Mouse (Mus musculus) midbrain, embryonic 11.5 days (tissue): ENCODE data around the gene Ap1ar. TPM values are rescaled to one million over a fixed set of nuclear protein-coding genes. Genes with fewer than 3 reads are reported as not detected.

Source experiments
- ATAC-seq: fragments of 200-750 bp; cut with Nextera tagmentation; 2 replicates; pipeline ENCODE4 v1.8.0; 2017; ENCODE audit warnings: moderate TSS enrichment, moderate library complexity; ENCODE audit not compliant: low FRiP score
- DNase-seq: peaks from one replicate; pipeline ENCODE4 v3.0.0; 2015; ENCODE audit warnings: low spot score; ENCODE audit errors: missing footprints
- H3K27ac ChIP-seq: fragments of 300-500 bp; sonication (generic); 2 replicates; pipeline ENCODE4 v1.5.1; 2014; ENCODE audit warnings: low read depth, low read length
- H3K27me3 ChIP-seq: fragments of 300-500 bp; sonication (generic); 2 replicates; pipeline ENCODE4 v1.6.1; 2014; ENCODE audit warnings: mild to moderate bottlenecking, low read length, moderate library complexity, mixed read lengths; ENCODE audit not compliant: control insufficient read depth, insufficient read depth
- H3K36me3 ChIP-seq: fragments of 300-500 bp; sonication (generic); 2 replicates; pipeline ENCODE4 v1.6.1; 2014; ENCODE audit warnings: mild to moderate bottlenecking, low read length, moderate library complexity, mixed read lengths; ENCODE audit not compliant: control insufficient read depth, insufficient read depth
- H3K4me1 ChIP-seq: fragments of 300-500 bp; sonication (generic); 2 replicates; pipeline ENCODE4 v1.6.1; 2014; ENCODE audit warnings: low read length; ENCODE audit not compliant: control insufficient read depth, insufficient read depth
- H3K4me2 ChIP-seq: fragments of 300-500 bp; sonication (generic); 2 replicates; pipeline ENCODE4 v1.6.1; 2014; ENCODE audit warnings: mild to moderate bottlenecking, moderate library complexity
- H3K4me3 ChIP-seq: fragments of 300-500 bp; sonication (generic); 2 replicates; pipeline ENCODE4 v1.5.1; 2014; ENCODE audit warnings: low read depth, low read length
- H3K9ac ChIP-seq: fragments of 300-500 bp; sonication (generic); 2 replicates; pipeline ENCODE4 v1.6.1; 2014; ENCODE audit warnings: low read length
- H3K9me3 ChIP-seq: fragments of 300-500 bp; sonication (generic); 2 replicates; pipeline ENCODE4 v1.6.1; 2016; ENCODE audit warnings: low read length; ENCODE audit not compliant: control insufficient read depth
- WGBS: fragments of 180-500 bp; shearing (Covaris S2); extraction: QIAGEN DNeasy Blood & Tissue Kit; methylation state at CpG from one replicate; pipeline ENCODE4 v1.1.7; 2014; 5-methylcytosine and 5-hydroxymethylcytosine counted together
- polyA plus RNA-seq: library from polyadenylated mRNA; unstranded; fragments of >200 nt; fragmentation: Nextera tagmentation; extraction: Ambion mirVana; gene quantifications from 2 replicates; pipeline ENCODE4 v1.2.1, GENCODE M21; 2014

The Ap1ar gene
- polyA plus RNA-seq, 1 experiment from 2014 or later: 73.9 TPM

DNA sequence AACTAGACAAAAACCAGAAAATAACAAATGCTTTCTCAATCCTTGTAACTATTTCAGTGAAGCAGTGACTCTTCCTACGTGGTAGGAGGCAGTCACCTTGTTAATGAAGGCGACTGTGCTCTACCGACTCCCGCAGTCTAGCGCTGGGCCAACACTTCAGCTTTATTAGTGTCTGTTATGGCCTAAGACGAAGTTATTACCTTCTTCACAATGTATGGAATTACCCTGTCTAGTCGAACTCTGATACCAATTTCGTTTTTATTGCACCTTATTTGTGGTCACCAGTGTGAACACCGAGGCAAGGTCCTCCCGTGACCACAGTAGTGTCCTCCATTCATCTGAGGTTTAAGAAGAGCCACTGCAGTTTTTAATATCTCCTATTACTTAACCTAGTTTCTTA lies 7.1 kb downstream of the Ap1ar start:
- H3K27me3 ChIP-seq: no peaks in the 10 kb centered on the region
- H3K9ac ChIP-seq: no peak overlapping the region
- DNase-seq: no peak
- no peak overlapping the region for H3K4me3 ChIP-seq
- ATAC-seq: no peak
- 89% methylated on average over 10 of the region's 10 CpGs for WGBS
- no peaks in the 10 kb centered on the region for H3K9me3 ChIP-seq
- H3K27ac ChIP-seq: no peak overlapping the region
- H3K4me1 ChIP-seq: no peaks in the 10 kb centered on the region
- H3K4me2 ChIP-seq: no peak overlapping the region
- no peaks in the 10 kb centered on the region for H3K36me3 ChIP-seq

DNA sequence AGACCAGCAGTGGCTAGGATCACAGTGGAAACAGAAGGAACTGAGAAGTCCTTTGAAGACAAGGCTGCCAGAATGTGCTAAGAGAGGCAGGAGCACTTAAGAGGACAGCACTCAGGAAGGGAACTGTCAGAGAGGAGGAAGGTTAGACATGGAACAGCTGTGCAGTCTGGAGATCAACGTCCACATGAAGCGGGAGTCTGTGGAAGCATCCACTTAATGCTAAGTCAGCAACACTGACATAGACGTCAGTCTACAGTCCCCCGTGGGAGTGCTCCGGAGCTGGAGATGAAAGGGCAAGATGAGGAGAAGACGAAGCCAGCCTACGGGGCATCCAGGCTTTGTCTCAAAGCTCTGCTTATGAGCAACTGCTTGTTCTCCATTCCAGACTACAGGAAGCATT lies 10.2 kb downstream of the Ap1ar start:
- DNase-seq (no peak), ATAC-seq (no peak)

DNA sequence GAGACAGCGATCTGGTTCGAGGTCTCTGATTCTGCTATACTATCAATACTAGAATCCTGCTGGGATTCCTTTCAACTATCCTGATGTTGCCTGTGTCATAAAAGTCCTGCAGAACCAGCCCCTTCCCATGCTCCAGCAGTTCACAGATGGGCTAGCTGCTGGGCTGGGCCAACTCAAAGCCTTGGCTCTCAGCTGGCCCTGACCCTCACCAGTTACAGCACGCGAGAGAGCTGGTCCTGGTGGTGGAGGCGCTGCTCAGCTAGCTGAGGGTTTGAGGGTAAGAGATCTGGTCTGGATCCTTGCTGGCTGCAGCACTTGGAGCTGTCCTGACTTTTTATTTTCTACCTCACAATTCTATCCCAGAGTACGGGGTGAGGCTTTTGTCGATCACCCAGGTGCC lies 10.8 kb downstream of the Ap1ar start:
- Histone ChIP-seq H3K27me3 (no peaks in the 10 kb centered on the region), H3K9me3 (no peaks in the 10 kb centered on the region), H3K36me3 (no peaks in the 10 kb centered on the region), H3K9ac (no peak overlapping the region), H3K27ac (no peak overlapping the region), H3K4me2 (no peak overlapping the region), H3K4me1 (no peaks in the 10 kb centered on the region), H3K4me3 (no peak overlapping the region)
- WGBS: 82% methylated on average over 7 of the region's 7 CpGs
- DNase-seq (no peak), ATAC-seq (no peak)

More for the DNA sequence above, 10.2 kb downstream of the Ap1ar start:
- H3K27ac ChIP-seq: no peak overlapping the region
- no peak overlapping the region for H3K4me2 ChIP-seq
- WGBS: 61% methylated on average over 7 of the region's 7 CpGs
- H3K27me3 ChIP-seq: no peaks in the 10 kb centered on the region
- no peaks in the 10 kb centered on the region for H3K4me1 ChIP-seq
- H3K9me3 ChIP-seq: no peaks in the 10 kb centered on the region
- H3K9ac ChIP-seq: no peak overlapping the region
- H3K4me3 ChIP-seq: no peak overlapping the region
- H3K36me3 ChIP-seq: no peaks in the 10 kb centered on the region

DNA sequence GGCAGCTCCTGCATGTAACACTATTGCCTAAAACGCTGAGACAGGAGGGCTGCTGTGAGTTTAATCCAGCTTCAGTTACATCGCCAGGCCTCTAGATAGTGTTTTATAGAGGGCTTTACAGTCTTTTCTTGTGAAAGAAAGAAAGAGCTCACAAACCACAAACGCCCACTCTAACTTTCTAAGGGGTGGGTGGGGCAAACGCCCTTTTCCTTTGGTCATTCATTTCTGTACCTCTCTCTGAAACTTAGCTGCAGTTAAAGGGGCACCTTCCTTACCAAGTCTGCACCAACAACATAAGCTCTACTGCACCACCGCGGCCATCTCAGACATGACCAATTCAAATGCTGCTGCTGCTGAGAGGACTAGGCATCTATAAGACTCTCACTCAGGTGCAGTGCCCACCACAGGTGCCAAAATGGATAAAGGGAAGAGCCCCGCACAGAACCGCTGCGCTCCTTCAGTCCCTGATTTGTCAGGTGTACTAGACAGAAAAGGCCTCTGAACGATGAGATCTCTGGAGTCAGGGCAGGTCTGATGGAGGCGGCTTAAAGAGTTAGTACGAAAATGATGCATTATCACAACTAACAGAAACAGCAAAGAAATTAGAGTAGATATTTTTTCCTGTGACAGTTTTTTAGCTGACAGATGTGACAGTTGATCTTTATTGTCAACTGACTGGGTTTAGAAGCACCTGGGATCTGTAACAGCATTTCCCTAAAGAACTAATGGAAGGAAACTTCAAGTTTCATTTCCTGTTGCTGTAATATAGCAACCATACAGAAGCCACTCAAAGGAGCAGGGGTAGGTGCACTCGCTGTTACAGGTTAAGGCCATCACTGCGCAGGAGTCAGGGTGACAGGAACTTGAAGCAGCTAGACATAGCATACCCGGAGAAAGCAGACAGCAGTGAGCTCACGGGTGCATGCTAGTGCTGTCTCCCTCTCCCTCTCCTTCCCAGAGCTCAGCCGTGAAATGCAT lies 13.1 kb downstream of the Ap1ar start:
- ATAC-seq (no peak), DNase-seq (no peak)
- Histone ChIP-seq H3K27me3 (no peaks in the 10 kb centered on the region), H3K36me3 (peaks cover 4% of the 10 kb centered on the region; the same call in 1 of the 2 replicates), H3K4me3 (no peak overlapping the region), H3K4me1 (no peaks in the 10 kb centered on the region), H3K27ac (no peak overlapping the region), H3K9me3 (no peaks in the 10 kb centered on the region), H3K9ac (no peak overlapping the region), H3K4me2 (no peak overlapping the region)
- whole genome bisulfite sequencing: 84% methylated on average over 17 of the region's 17 CpGs

DNA sequence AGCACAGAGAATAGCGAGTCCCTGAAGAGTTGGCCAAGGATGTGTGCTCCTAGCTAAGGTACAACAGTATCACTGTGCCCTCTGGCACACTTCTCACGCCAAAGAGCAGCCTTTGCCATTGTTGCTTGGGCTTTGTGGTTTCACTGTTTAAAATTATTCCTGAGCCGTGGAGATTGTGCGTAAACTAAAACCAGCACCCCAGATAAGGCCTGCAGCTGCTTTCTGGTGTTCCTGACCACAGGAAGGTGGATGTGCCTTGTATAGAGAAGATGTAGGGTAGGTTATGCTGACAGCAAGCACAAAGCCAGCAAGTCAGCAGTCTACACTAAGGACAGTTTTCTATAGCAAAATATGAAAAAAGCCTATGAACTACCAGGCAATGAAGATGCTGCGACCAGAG lies 16.1 kb downstream of the Ap1ar start:
- H3K9me3 ChIP-seq: no peaks in the 10 kb centered on the region
- no peak overlapping the region for H3K9ac ChIP-seq
- 89% methylated on average over 5 of the region's 5 CpGs for WGBS
- H3K27me3 ChIP-seq: no peaks in the 10 kb centered on the region
- no peak for ATAC-seq
- H3K27ac ChIP-seq: no peak overlapping the region
- H3K4me3 ChIP-seq: no peak overlapping the region
- no peaks in the 10 kb centered on the region for H3K4me1 ChIP-seq
- H3K4me2 ChIP-seq: no peak overlapping the region
- DNase-seq: no peak
- H3K36me3 ChIP-seq: peaks cover 4% of the 10 kb centered on the region; the same call in 1 of the 2 replicates

DNA sequence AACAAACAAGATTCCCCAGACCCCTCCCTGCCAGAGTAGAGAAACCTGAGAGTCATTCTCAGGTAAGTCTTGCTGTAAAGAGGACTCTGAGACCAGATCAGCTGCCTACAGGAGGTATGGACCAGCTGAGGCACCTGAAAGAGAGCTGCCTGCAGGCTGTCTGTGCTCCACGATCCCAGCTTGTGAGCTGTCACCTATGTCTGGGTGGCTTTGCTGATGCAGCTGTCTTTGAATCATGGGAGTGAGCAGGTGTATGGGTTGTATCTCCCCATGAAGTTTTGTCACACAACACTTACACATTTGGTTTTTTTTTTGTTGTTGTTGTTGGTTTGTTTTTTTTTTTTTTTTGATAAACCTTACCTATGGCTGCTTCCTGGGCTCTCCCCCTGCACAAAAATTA lies 16.9 kb downstream of the Ap1ar start:
- DNase-seq (no peak), ATAC-seq (no peak)
- Histone ChIP-seq H3K36me3 (peaks cover 4% of the 10 kb centered on the region; the same call in 1 of the 2 replicates), H3K4me2 (no peak overlapping the region), H3K4me3 (no peak overlapping the region), H3K9ac (no peak overlapping the region), H3K27me3 (no peaks in the 10 kb centered on the region), H3K9me3 (no peaks in the 10 kb centered on the region), H3K4me1 (no peaks in the 10 kb centered on the region), H3K27ac (no peak overlapping the region)
- WGBS: 95% methylated on average over 1 of the region's 1 CpGs

DNA sequence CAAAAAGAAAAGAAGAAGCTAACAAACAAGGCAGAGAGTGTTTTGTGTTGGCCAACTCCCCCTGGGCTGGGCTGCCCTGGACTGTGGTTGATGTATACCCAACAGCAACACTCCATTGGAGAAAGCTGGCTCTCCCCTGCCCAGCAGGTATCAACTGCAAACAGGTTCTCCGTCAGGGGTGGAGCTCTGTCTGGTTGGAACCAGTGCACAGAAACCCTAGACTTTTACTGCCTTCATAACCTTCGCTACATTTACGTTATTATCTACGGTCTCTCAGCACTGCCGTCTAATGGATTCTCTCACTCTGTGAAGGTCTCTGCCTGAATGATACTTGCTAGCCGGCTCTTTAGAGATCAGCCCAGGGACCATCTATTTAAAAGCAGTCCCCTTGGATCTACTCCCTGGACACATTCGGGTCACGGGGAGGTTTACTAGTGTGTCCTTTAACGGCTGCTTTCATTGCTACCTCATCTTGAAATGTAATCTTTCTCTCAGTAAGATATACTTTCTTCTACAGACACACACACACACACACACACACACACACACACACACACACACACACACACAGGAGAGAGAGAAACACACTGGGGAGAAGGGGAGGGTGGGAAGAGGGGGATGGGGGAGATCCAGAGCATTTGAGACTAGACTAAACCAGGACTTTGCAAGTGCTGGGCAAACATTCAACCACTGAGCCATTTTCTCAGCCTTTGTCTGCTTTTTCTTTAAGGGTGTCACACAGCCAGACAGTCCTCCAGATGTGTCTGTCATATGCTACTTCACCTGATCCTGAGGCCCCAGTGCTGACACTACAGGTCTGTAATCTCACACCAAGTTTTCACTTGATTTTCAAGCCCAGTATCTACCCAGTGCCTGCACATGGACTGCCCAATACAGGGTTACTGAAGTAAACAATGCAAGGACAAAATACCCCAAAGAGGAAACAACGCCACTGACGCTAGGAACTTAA lies 18.3 kb downstream of the Ap1ar start:
- no peak overlapping the region for H3K9ac ChIP-seq
- H3K4me3 ChIP-seq: no peak overlapping the region
- H3K4me1 ChIP-seq: no peaks in the 10 kb centered on the region
- ATAC-seq: no peak
- H3K27ac ChIP-seq: no peak overlapping the region
- no peaks in the 10 kb centered on the region for H3K9me3 ChIP-seq
- no peak overlapping the region for H3K4me2 ChIP-seq
- no peaks in the 10 kb centered on the region for H3K27me3 ChIP-seq
- no peak for DNase-seq
- WGBS: 83% methylated on average over 11 of the region's 11 CpGs
- peaks cover 4% of the 10 kb centered on the region; the same call in 1 of the 2 replicates for H3K36me3 ChIP-seq

DNA sequence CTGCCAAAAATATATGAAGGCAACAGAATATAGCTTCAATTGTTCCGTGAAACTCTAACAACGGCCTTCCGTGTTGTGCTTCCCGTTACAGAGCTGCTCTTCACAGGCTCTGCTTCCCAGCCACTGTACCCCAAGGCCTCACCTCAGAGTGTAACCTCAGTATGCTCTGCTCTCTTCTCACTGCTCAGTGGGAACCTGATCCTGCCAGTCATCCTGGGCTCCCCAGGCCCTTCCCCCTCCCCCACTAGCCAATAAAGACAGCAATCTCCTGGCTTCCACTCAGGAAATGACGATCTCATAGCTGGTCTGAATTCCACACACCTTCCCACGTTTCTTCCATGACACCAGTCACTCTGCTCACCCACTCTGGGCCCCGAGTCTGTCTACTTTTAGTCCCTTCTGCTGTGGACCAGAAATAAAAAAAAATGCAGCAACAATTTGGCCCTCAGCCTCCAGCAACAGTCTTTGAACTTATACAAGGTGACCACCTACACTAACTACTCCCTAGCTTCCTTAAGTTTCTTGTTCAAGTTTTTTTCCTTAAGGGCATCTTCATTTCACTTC lies 20.1 kb downstream of the Ap1ar start:
- no peak overlapping the region for H3K9ac ChIP-seq
- no peak overlapping the region for H3K27ac ChIP-seq
- WGBS: 81% methylated on average over 7 of the region's 7 CpGs
- H3K9me3 ChIP-seq: no peaks in the 10 kb centered on the region
- no peak overlapping the region for H3K4me2 ChIP-seq
- no peak for ATAC-seq
- H3K36me3 ChIP-seq: peaks cover 4% of the 10 kb centered on the region; the same call in 1 of the 2 replicates
- no peaks in the 10 kb centered on the region for H3K27me3 ChIP-seq
- H3K4me3 ChIP-seq: no peak overlapping the region
- DNase-seq: no peak
- H3K4me1 ChIP-seq: no peaks in the 10 kb centered on the region
